Mouse (Mus musculus): ENCODE data around the gene Ribc2.

DNA sequence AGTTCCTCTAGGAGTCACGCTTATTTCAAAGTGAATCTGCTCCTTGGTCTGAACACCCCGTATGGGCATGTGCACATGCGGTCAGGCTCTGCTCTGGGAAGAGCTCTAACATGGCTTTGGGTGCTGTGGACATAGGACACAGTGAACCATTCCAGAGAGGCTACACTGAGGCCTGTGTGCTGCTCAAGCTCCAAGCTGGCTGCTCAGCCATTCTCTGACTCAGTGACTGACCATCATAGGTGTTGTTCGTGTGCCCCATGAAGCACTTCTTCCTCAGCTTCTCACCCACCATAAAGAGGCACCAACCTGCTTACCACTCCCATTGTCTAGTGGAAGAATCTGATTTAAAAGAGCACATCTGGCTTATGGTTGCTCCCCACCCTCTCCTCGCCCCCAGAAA, 12.4 kb downstream of the Ribc2 start:
- TF ChIP-seq POLR2A (IDR thresholded peaks at IDR 0.05; ENCODE audit: low read depth, low read length) (no peak), CTCF (IDR thresholded peaks at IDR 0.05; ENCODE audit: extremely low read depth, insufficient read depth, insufficient read length, insufficient replicate concordance) (no peak)

Data from spleen, adult 2 months (tissue).